9 mouse cellular contexts compared by ENCODE assay signal in the genomic region with DNA sequence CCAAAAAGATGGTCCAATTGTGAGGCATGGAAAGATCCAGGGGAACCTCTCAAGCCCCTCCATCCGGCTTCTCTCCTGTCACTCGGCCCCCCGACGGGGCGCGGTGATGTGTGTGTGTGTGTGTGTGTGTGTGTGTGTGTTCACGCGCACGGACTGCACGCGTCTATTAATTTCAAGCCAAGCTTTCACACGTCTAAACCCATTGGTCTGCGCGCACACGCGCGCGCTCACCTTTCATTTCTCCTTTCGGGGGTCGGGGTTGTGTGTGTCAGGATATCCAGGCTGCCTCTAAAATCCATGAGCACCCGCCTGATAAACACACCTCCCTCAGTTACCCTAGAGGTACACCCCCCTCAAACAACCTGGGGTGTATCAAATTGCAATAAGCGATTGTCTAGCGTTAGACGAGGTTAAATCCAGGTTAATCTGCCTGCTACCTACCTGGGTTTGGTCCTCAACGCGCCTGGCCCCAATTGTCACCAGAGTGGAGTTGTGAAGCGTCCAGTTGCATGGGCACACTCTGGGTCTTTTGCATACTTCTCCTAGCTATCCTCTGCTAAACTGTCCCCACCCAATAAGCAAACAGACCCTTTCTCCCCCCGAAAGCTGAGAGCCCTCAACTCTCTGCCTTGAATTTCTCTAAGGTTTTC. TPM values are rescaled to one million over a fixed set of nuclear protein-coding genes. Genes with fewer than 3 reads are reported as not detected.
DNase-seq lines count a peak whose midpoint lies in the region; ATAC-seq and TF ChIP-seq lines count a peak whose summit lies in the region.
"Had no signal": no experiment of that assay in that cellular context is flagged by ENCODE, and none has a peak within 500 bp of the region (broad histone marks: within the 10 kb centered on the region; RNA-seq: fewer than 3 reads in every experiment).

No protein-coding gene starts in this region.

- no peaks in the 10 kb centered on the region for H3K79me2 ChIP-seq in heart, adult 2 months (replicated peaks; ENCODE audit: control insufficient read depth, insufficient read depth, low read length)

- no peaks in the 10 kb centered on the region for H3K9me3 ChIP-seq in E14TG2a.4 (ENCODE audit: low read length)
- H3K9me3 ChIP-seq in heart, embryonic 16.5 days (replicated peaks; ENCODE audit: control insufficient read depth, low read length) = no peaks in the 10 kb centered on the region
- no peaks in the 10 kb centered on the region for H3K9me3 ChIP-seq in liver, embryonic 12.5 days (replicated peaks)

- H3K36me3 ChIP-seq in heart, adult 2 months (ENCODE audit: control insufficient read depth, insufficient read depth, low read length) = no peaks in the 10 kb centered on the region
- no peaks in the 10 kb centered on the region for H3K36me3 ChIP-seq in E14TG2a.4 (ENCODE audit: insufficient read depth, low read length)
- no peaks in the 10 kb centered on the region for H3K36me3 ChIP-seq in heart, embryonic 16.5 days (ENCODE audit: control insufficient read depth, insufficient read depth)
- no peaks in the 10 kb centered on the region for H3K36me3 ChIP-seq in liver, embryonic 12.5 days

- peak overlapping the region; percentile 58 for H3K4me3 ChIP-seq in heart, adult 2 months
- peak overlapping the region; percentile 68; the same call in 1 of the 2 replicates for H3K4me3 ChIP-seq in E14TG2a.4 (replicated peaks; ENCODE audit: low read length)
- peak overlapping the region; percentile 59 for H3K4me3 ChIP-seq in heart, embryonic 16.5 days (ENCODE audit: low read length)
- peak overlapping the region; percentile 19; the same call in 1 of the 2 replicates for H3K4me3 ChIP-seq in liver, embryonic 12.5 days

- no peak for TF ChIP-seq CTCF in heart, adult 2 months (IDR thresholded peaks at IDR 0.05)
- no peak for TF ChIP-seq CTCF in E14TG2a.4 (conservative IDR thresholded peaks at IDR 0.05; ENCODE audit: low read length)

- H3K4me2 ChIP-seq in heart, embryonic 16.5 days (ENCODE audit: low read depth, low read length) = peak overlapping the region; percentile 87
- H3K4me2 ChIP-seq in liver, embryonic 12.5 days = peak overlapping the region; percentile 68; the same call in 1 of the 2 replicates

- H3K9ac ChIP-seq in heart, adult 2 months (ENCODE audit: low read depth, low read length) = no peak overlapping the region
- H3K9ac ChIP-seq in heart, embryonic 16.5 days (ENCODE audit: low read length) = no peak overlapping the region
- no peak overlapping the region for H3K9ac ChIP-seq in liver, embryonic 12.5 days
- H3K9ac ChIP-seq: liver, embryonic 14.5 days had no signal

- peaks cover 6% of the 10 kb centered on the region; the same call in 1 of the 2 replicates for H3K27me3 ChIP-seq in heart, adult 2 months (ENCODE audit: control insufficient read depth, insufficient read depth, low read length)
- H3K27me3 ChIP-seq in E14TG2a.4 (ENCODE audit: insufficient read depth, low read length) = peaks cover 97% of the 10 kb centered on the region
- peaks cover 53% of the 10 kb centered on the region for H3K27me3 ChIP-seq in heart, embryonic 16.5 days (ENCODE audit: control insufficient read depth, insufficient read depth, low read length)
- H3K27me3 ChIP-seq in liver, embryonic 12.5 days (replicated peaks) = peaks cover 100% of the 10 kb centered on the region

- H3K4me1 ChIP-seq in heart, adult 2 months (ENCODE audit: control insufficient read depth, insufficient read depth, low read length) = peaks cover 20% of the 10 kb centered on the region
- peaks cover 64% of the 10 kb centered on the region for H3K4me1 ChIP-seq in E14TG2a.4 (replicated peaks; ENCODE audit: low read depth, low read length)
- H3K4me1 ChIP-seq in heart, embryonic 16.5 days (ENCODE audit: control insufficient read depth, insufficient read depth, low read length) = peaks cover 63% of the 10 kb centered on the region
- H3K4me1 ChIP-seq in liver, embryonic 12.5 days = peaks cover 58% of the 10 kb centered on the region

- H3K27ac ChIP-seq in heart, adult 2 months = no peak overlapping the region; the same call in 1 of the 2 replicates
- H3K27ac ChIP-seq in heart, embryonic 16.5 days (ENCODE audit: low read length) = no peak overlapping the region
- no peak overlapping the region for H3K27ac ChIP-seq in liver, embryonic 12.5 days
- H3K27ac ChIP-seq: liver, embryonic 14.5 days had no signal

- no peak for TF ChIP-seq POLR2A in heart, adult 2 months (IDR thresholded peaks at IDR 0.05; ENCODE audit: insufficient read depth, low read depth, low read length)

- no peak for TF ChIP-seq EP300 in heart, adult 2 months (IDR thresholded peaks at IDR 0.05; ENCODE audit: insufficient read depth, low read depth, low read length)

- peak in 1 of 2 experiments; percentile 38 for DNase-seq in heart, adult 2 months
- no peak for DNase-seq in heart, adult 18-20 months
- no peak for DNase-seq in layer of hippocampus, adult 18-20 months (ENCODE audit: low spot score in 2 of 2)
- no peak for DNase-seq in Muller cell, postnatal 12 days (ENCODE audit: inconsistent ontology term)
- no peak for DNase-seq in cerebellum, adult 8-10 months

- no peak for ATAC-seq in heart, embryonic 16.5 days (replicated peaks; ENCODE audit: extremely low read depth, insufficient read depth, low FRiP score)
- no peak for ATAC-seq in liver, embryonic 12.5 days

- 6% methylated on average over 28 of the region's 28 CpGs for WGBS in heart, adult 2 months
- WGBS in heart, embryonic 16.5 days = 2% methylated on average over 28 of the region's 28 CpGs
- WGBS in liver, embryonic 12.5 days (ENCODE audit: insufficient replicate concordance) = 4% methylated on average over 28 of the region's 28 CpGs

- intact Hi-C loops in heart, adult 2 months (cut with DNase I) = loop anchor here (10.0 kb wide), 1 partner anchor 322 kb away; no protein-coding TSS in a partner anchor

RNA-seq across cellular contexts. Expression of a gene that starts 7.0 kb away (rescaled TPM):
- 10 to 100 TPM; 17.1 to 41.4 TPM for total RNA-seq in heart, adult 2 months (2021)
- polyA plus RNA-seq in heart, adult 2 months (2012; rRNA removed) = 1.8 and 30.9 TPM in 2 replicates
- total RNA-seq in heart, adult 18-20 months (2021) = 1 to 10 TPM; 2.7 to 3.8 TPM
- 1.4 and 1.7 TPM in 2 replicates for polyA plus RNA-seq in heart, embryonic 16.5 days (2015; fragmentation: Nextera tagmentation; extraction: Ambion mirVana)
- 0.23 and 0.25 TPM in 2 replicates for polyA plus RNA-seq in liver, embryonic 12.5 days (2016; fragmentation: Nextera tagmentation; extraction: Ambion mirVana)
- 1 to 10 TPM; 7.2 to 7.8 TPM for total RNA-seq in layer of hippocampus, adult 18-20 months (2021)
